In genomic region chr2:172256418-172256817, GRCm38 (mm10) we compare ENCODE assay signal across 13 mouse cellular contexts. TPM values are rescaled to one million over a fixed set of nuclear protein-coding genes. Genes with fewer than 3 reads are reported as not detected.
A peak's percentile ranks its signal among the peaks of the same experiment; 100 is the strongest.
DNase-seq lines count a peak whose midpoint lies in the region; ATAC-seq lines count a peak whose summit lies in the region.
"Had no signal": no experiment of that assay in that cellular context is flagged by ENCODE, and none has a peak within 500 bp of the region (broad histone marks: within the 10 kb centered on the region; RNA-seq: fewer than 3 reads in every experiment).

No protein-coding gene starts in this region.

- peak; percentile 36 for DNase-seq in embryonic facial prominence, embryonic 14.5 days (ENCODE audit: low spot score)
- no peak for DNase-seq in embryonic facial prominence, embryonic 10.5 days (ENCODE audit: low spot score)
- DNase-seq in liver, embryonic 11.5 days (ENCODE audit: low spot score) = no peak
- DNase-seq in liver = no peak
- DNase-seq in R1 (ENCODE audit: low read depth, low spot score) = peak; percentile 33
- DNase-seq in liver, embryonic 13.5 days = no peak
- no peak for DNase-seq in thymus, postnatal 14 days
- DNase-seq in natural killer cell, adult 2 months (ENCODE audit: low spot score in 2 of 2) = no peak
- DNase-seq: kidney, postnatal 10 days; thymus, adult 2 months had no signal

- H3K4me3 ChIP-seq in embryonic facial prominence, embryonic 14.5 days (ENCODE audit: low read depth, low read length) = no peak overlapping the region
- H3K4me3 ChIP-seq in embryonic facial prominence, embryonic 10.5 days = no peak overlapping the region
- no peak overlapping the region for H3K4me3 ChIP-seq in liver, embryonic 11.5 days (ENCODE audit: low read depth, low read length)
- peak overlapping the region; percentile 21 for H3K4me3 ChIP-seq in liver, embryonic 13.5 days (replicated peaks)
- H3K4me3 ChIP-seq: hindbrain, embryonic 10.5 days had no signal

- H3K27me3 ChIP-seq in embryonic facial prominence, embryonic 14.5 days (replicated peaks; ENCODE audit: control insufficient read depth, insufficient read depth, low read length) = no peaks in the 10 kb centered on the region
- H3K27me3 ChIP-seq in embryonic facial prominence, embryonic 10.5 days (replicated peaks; ENCODE audit: low read depth, poor library complexity, severe bottlenecking) = no peaks in the 10 kb centered on the region
- no peaks in the 10 kb centered on the region for H3K27me3 ChIP-seq in liver, embryonic 11.5 days (replicated peaks; ENCODE audit: control insufficient read depth, insufficient read depth, low read length)
- H3K27me3 ChIP-seq in liver, embryonic 13.5 days = peaks cover 9% of the 10 kb centered on the region

- H3K36me3 ChIP-seq in embryonic facial prominence, embryonic 14.5 days (ENCODE audit: control insufficient read depth, insufficient read depth, low read length) = no peaks in the 10 kb centered on the region
- H3K36me3 ChIP-seq in embryonic facial prominence, embryonic 10.5 days (replicated peaks) = no peaks in the 10 kb centered on the region
- H3K36me3 ChIP-seq in liver, embryonic 11.5 days (ENCODE audit: control insufficient read depth, insufficient read depth, low read length) = no peaks in the 10 kb centered on the region
- no peaks in the 10 kb centered on the region for H3K36me3 ChIP-seq in liver, embryonic 13.5 days
- H3K36me3 ChIP-seq: hindbrain, embryonic 10.5 days had no signal

- H3K9ac ChIP-seq in embryonic facial prominence, embryonic 14.5 days (ENCODE audit: low read depth, low read length) = no peak overlapping the region
- H3K9ac ChIP-seq in liver, embryonic 11.5 days (ENCODE audit: low read depth, low read length) = no peak overlapping the region
- peak overlapping the region; percentile 55 for H3K9ac ChIP-seq in liver, embryonic 13.5 days

- no peak overlapping the region for H3K4me2 ChIP-seq in embryonic facial prominence, embryonic 14.5 days (ENCODE audit: low read depth, low read length)
- H3K4me2 ChIP-seq in liver, embryonic 11.5 days = peak overlapping the region; percentile 14; the same call in 1 of the 2 replicates
- H3K4me2 ChIP-seq in liver, embryonic 13.5 days = peak overlapping the region; percentile 49

- 71% methylated on average over 6 of the region's 6 CpGs for WGBS in embryonic facial prominence, embryonic 14.5 days
- WGBS in embryonic facial prominence, embryonic 10.5 days = 93% methylated on average over 6 of the region's 6 CpGs
- WGBS in liver, embryonic 11.5 days = 93% methylated on average over 6 of the region's 6 CpGs
- 85% methylated on average over 6 of the region's 6 CpGs for WGBS in liver, embryonic 13.5 days (ENCODE audit: insufficient replicate concordance)

- no peaks in the 10 kb centered on the region for H3K9me3 ChIP-seq in embryonic facial prominence, embryonic 14.5 days (ENCODE audit: control insufficient read depth, low read length)
- no peaks in the 10 kb centered on the region for H3K9me3 ChIP-seq in embryonic facial prominence, embryonic 10.5 days
- no peaks in the 10 kb centered on the region for H3K9me3 ChIP-seq in liver, embryonic 11.5 days (ENCODE audit: control insufficient read depth, low read length)
- H3K9me3 ChIP-seq in liver, embryonic 13.5 days (replicated peaks) = no peaks in the 10 kb centered on the region
- H3K9me3 ChIP-seq: hindbrain, embryonic 10.5 days had no signal

- no peaks in the 10 kb centered on the region for H3K4me1 ChIP-seq in embryonic facial prominence, embryonic 14.5 days (ENCODE audit: control insufficient read depth, insufficient read depth, low read length)
- peaks cover 5% of the 10 kb centered on the region for H3K4me1 ChIP-seq in embryonic facial prominence, embryonic 10.5 days
- peaks cover 12% of the 10 kb centered on the region for H3K4me1 ChIP-seq in liver, embryonic 11.5 days (replicated peaks; ENCODE audit: control insufficient read depth, insufficient read depth, low read length)
- H3K4me1 ChIP-seq in liver, embryonic 13.5 days (replicated peaks) = peaks cover 70% of the 10 kb centered on the region

- H3K27ac ChIP-seq in embryonic facial prominence, embryonic 14.5 days (replicated peaks; ENCODE audit: low read depth, low read length) = no peak overlapping the region
- H3K27ac ChIP-seq in embryonic facial prominence, embryonic 10.5 days (replicated peaks) = no peak overlapping the region
- peak overlapping the region; percentile 41; the same call in 1 of the 2 replicates for H3K27ac ChIP-seq in liver, embryonic 11.5 days (ENCODE audit: low read depth, low read length)
- H3K27ac ChIP-seq in liver, embryonic 13.5 days = peak overlapping the region; percentile 96
- H3K27ac ChIP-seq: hindbrain, embryonic 10.5 days had no signal

- peak; percentile 50; the same call in 1 of the 2 replicates for ATAC-seq in embryonic facial prominence, embryonic 14.5 days (ENCODE audit: low read depth)
- no peak for ATAC-seq in liver, embryonic 11.5 days (replicated peaks; ENCODE audit: low FRiP score)
- ATAC-seq in liver, embryonic 13.5 days (ENCODE audit: low read depth) = no peak

RNA-seq across cellular contexts. Expression of gene Mc3r, which starts 8.1 kb away (rescaled TPM):
- 0.10 TPM in 1 of 2 replicates, not detected in the other for polyA plus RNA-seq in embryonic facial prominence, embryonic 14.5 days (2014; fragmentation: Nextera tagmentation; extraction: Ambion mirVana)
- polyA plus RNA-seq in embryonic facial prominence, embryonic 10.5 days (2016; fragmentation: Nextera tagmentation; extraction: Ambion mirVana) = not detected in 2 replicates
- polyA plus RNA-seq in liver, embryonic 11.5 days (2014; fragmentation: Nextera tagmentation; extraction: Ambion mirVana) = 0.06 and 0.08 TPM in 2 replicates
- 0.05 TPM in 1 of 2 replicates, not detected in the other for polyA plus RNA-seq in liver, embryonic 13.5 days (2015; fragmentation: Nextera tagmentation; extraction: Ambion mirVana)
- polyA plus RNA-seq: gonadal fat pad, adult 2 months; hindbrain, embryonic 10.5 days; lung, embryonic 16.5 days; thymus, adult 2 months had no signal

Comparison
In these comparisons a context has a peak if more than half of its experiments do, and no peak if none do; other contexts are left out.
1. DNase-seq: peak in embryonic facial prominence, embryonic 14.5 days (single experiment) and R1 (single experiment); none in embryonic facial prominence, embryonic 10.5 days (single experiment), liver, embryonic 11.5 days (single experiment), liver (single experiment), liver, embryonic 13.5 days (single experiment), thymus, postnatal 14 days (single experiment) and natural killer cell, adult 2 months (0 of 2).
2. H3K27ac ChIP-seq: peak in liver, embryonic 11.5 days (single experiment) and liver, embryonic 13.5 days (single experiment); none in embryonic facial prominence, embryonic 14.5 days (single experiment) and embryonic facial prominence, embryonic 10.5 days (single experiment).